Mouse (Mus musculus) layer of hippocampus, postnatal 36 days (tissue): ENCODE measurements around the gene Ntmt1. TPM values are rescaled to one million over a fixed set of nuclear protein-coding genes. Genes with fewer than 3 reads are reported as not detected.

Source experiments
- DNase-seq, 2 experiments: peaks; one replicate each; pipeline ENCODE4 v3.0.0; 2022
- total RNA-seq, 2 experiments: library from RNA; stranded (reverse); gene quantifications; 2 replicates each; pipeline ENCODE4 v1.2.3; 2021

Ntmt1 gene
- 10 to 100 TPM; 31.3 to 37.4 TPM for total RNA-seq

GRCm38 (mm10) chr2:30807648-30808295 lies at the start of gene Ntmt1:
Gene Ntmt1, plus strand, starts transcription at chr2:30807826.
- DNase-seq, result peak; percentile 99

- DNase-seq, result peak; percentile 42 to 61
Measured at GRCm38 (mm10) chr2:30758341-30759087, 49.1 kb upstream of the Ntmt1 start.

GRCm38 (mm10) chr2:30759088-30759374 lies 48.6 kb upstream of the Ntmt1 start:
- no peak for DNase-seq

GRCm38 (mm10) chr2:30759442-30759841 lies 48.2 kb upstream of the Ntmt1 start:
- DNase-seq, result no peak

GRCm38 (mm10) chr2:30759858-30760547 lies 47.6 kb upstream of the Ntmt1 start:
- no peak for DNase-seq

- no peak for DNase-seq
Measured at GRCm38 (mm10) chr2:30760706-30761105, 46.9 kb upstream of the Ntmt1 start.

- DNase-seq, result no peak
Measured at GRCm38 (mm10) chr2:30766446-30766845, 41.2 kb upstream of the Ntmt1 start.

- DNase-seq, result peak in 1 of 2 experiments; percentile 35
Measured at GRCm38 (mm10) chr2:30767626-30768240, 39.9 kb upstream of the Ntmt1 start.

- DNase-seq, result no peak
Measured at GRCm38 (mm10) chr2:30768529-30768928, 39.1 kb upstream of the Ntmt1 start.

GRCm38 (mm10) chr2:30769187-30769586 lies 38.4 kb upstream of the Ntmt1 start:
- DNase-seq, result no peak

GRCm38 (mm10) chr2:30771368-30771805 lies 36.2 kb upstream of the Ntmt1 start:
- DNase-seq, result peak in 1 of 2 experiments; percentile 38

- DNase-seq, result peak; percentile 77 to 79
Measured at GRCm38 (mm10) chr2:30771806-30772460, 35.7 kb upstream of the Ntmt1 start.

GRCm38 (mm10) chr2:30772581-30773312 lies 34.9 kb upstream of the Ntmt1 start:
- DNase-seq, result no peak

GRCm38 (mm10) chr2:30773313-30774005 lies 34.2 kb upstream of the Ntmt1 start:
- DNase-seq, result no peak

- DNase-seq, result no peak
Measured at GRCm38 (mm10) chr2:30775955-30776354, 31.7 kb upstream of the Ntmt1 start.

- DNase-seq, result no peak
Measured at GRCm38 (mm10) chr2:30777266-30777665, 30.4 kb upstream of the Ntmt1 start.

GRCm38 (mm10) chr2:30778235-30778634 lies 29.4 kb upstream of the Ntmt1 start:
- no peak for DNase-seq

- no peak for DNase-seq
Measured at GRCm38 (mm10) chr2:30779241-30779640, 28.4 kb upstream of the Ntmt1 start.

- DNase-seq, result no peak
Measured at GRCm38 (mm10) chr2:30782312-30783290, 25.0 kb upstream of the Ntmt1 start.

GRCm38 (mm10) chr2:30783346-30783745 lies 24.3 kb upstream of the Ntmt1 start:
- peak; percentile 59 to 60 for DNase-seq
